Mouse (Mus musculus) MEL (cell line): ENCODE data around the gene Calm3. TPM values are rescaled to one million over a fixed set of nuclear protein-coding genes. Genes with fewer than 3 reads are reported as not detected.
A peak's percentile ranks its signal among the peaks of the same experiment; 100 is the strongest.

Experiments
- DNase-seq: peaks from one replicate; pipeline ENCODE4 v3.0.0; 2011; ENCODE audit warnings: low read depth, low spot score
- H3K27ac ChIP-seq: 2 replicates; pipeline ENCODE4 v1.5.1; 2012; ENCODE audit warnings: low read depth, mild to moderate bottlenecking, control low read depth, low read length, moderate library complexity; ENCODE audit not compliant: control insufficient read depth
- H3K27me3 ChIP-seq, 2 experiments: fragments of 150-350 bp in 1 of 2; sonication (generic) in 1 of 2; 2 replicates each; pipeline ENCODE4 v1.6.1; 2012; ENCODE audit warnings: low read length in 2 of 2, mild to moderate bottlenecking in 2 of 2, improper control_type of control experiment in 1 of 2, moderate library complexity in 1 of 2; ENCODE audit not compliant: insufficient read depth in 2 of 2, control insufficient read depth in 1 of 2
- H3K36me3 ChIP-seq, 2 experiments: 2 replicates each; pipeline ENCODE4 v1.6.1; 2012 to 2014; ENCODE audit warnings: low read length in 2 of 2, improper control_type of control experiment in 1 of 2, inconsistent platforms in 1 of 2, mild to moderate bottlenecking in 1 of 2; ENCODE audit not compliant: insufficient read depth in 2 of 2, control insufficient read depth in 1 of 2
- H3K4me1 ChIP-seq, 2 experiments: fragments of 150-350 bp in 1 of 2; sonication (generic) in 1 of 2; 2 replicates each; pipeline ENCODE4 v1.6.1; 2012; ENCODE audit warnings: low read length in 2 of 2, improper control_type of control experiment in 1 of 2, mild to moderate bottlenecking in 1 of 2; ENCODE audit not compliant: insufficient read depth in 2 of 2, control insufficient read depth in 1 of 2
- H3K4me3 ChIP-seq, 2 experiments: fragments of 150-350 bp in 1 of 2; sonication (generic) in 1 of 2; 2 replicates each; pipeline ENCODE4 v1.5.1; 2012; ENCODE audit warnings: low read depth in 2 of 2, low read length in 2 of 2, mild to moderate bottlenecking in 2 of 2, moderate library complexity in 2 of 2, control low read depth in 1 of 2, improper control_type of control experiment in 1 of 2; ENCODE audit not compliant: control insufficient read depth in 1 of 2, insufficient read depth in 1 of 2
- H3K79me2 ChIP-seq: 2 replicates; pipeline ENCODE4 v1.6.1; 2012; ENCODE audit warnings: mild to moderate bottlenecking, low read length, moderate library complexity; ENCODE audit not compliant: control insufficient read depth, poor library complexity, insufficient read depth
- H3K9ac ChIP-seq: 2 replicates; pipeline ENCODE4 v1.6.1; 2012; ENCODE audit warnings: low read depth, mild to moderate bottlenecking, control low read depth, low read length, moderate library complexity; ENCODE audit not compliant: control insufficient read depth, poor library complexity, severe bottlenecking
- H3K9me3 ChIP-seq: fragments of 150-350 bp; sonication (generic); replicated peaks from 2 replicates; pipeline ENCODE4 v1.6.1; 2012; ENCODE audit warnings: mild to moderate bottlenecking, low read length, improper control_type of control experiment, moderate library complexity; ENCODE audit not compliant: insufficient read depth
- BHLHE40 ChIP-seq: IDR thresholded peaks from 2 replicates; pipeline ENCODE4 v1.6.1; 2012; ENCODE audit warnings: low read depth, mild to moderate bottlenecking, inconsistent platforms, low read length, improper control_type of control experiment, borderline replicate concordance
- CHD1 ChIP-seq: IDR thresholded peaks from 2 replicates; pipeline ENCODE4 v1.6.1; 2012; ENCODE audit warnings: low read depth, mild to moderate bottlenecking, inconsistent platforms, low read length, improper control_type of control experiment
- E2F4 ChIP-seq: IDR thresholded peaks from 2 replicates; pipeline ENCODE4 v1.6.1; 2011; ENCODE audit warnings: low read depth, low read length, improper control_type of control experiment, borderline replicate concordance
- EP300 ChIP-seq, 2 experiments: IDR thresholded peaks; 2 replicates each; pipeline ENCODE4 v1.6.1; 2011; ENCODE audit warnings: improper control_type of control experiment in 2 of 2, low read length in 2 of 2, low read depth in 1 of 2, mild to moderate bottlenecking in 1 of 2
- ETS1 ChIP-seq: IDR thresholded peaks from 2 replicates; pipeline ENCODE4 v1.6.1; 2012; ENCODE audit warnings: low read depth, mild to moderate bottlenecking, inconsistent platforms, low read length, improper control_type of control experiment, moderate library complexity
- GABPA ChIP-seq: IDR thresholded peaks from 2 replicates; pipeline ENCODE4 v1.6.1; 2012; ENCODE audit warnings: low read depth, mild to moderate bottlenecking, inconsistent platforms, low read length, improper control_type of control experiment, moderate library complexity
- GATA1 ChIP-seq: IDR thresholded peaks from 2 replicates; pipeline ENCODE4 v1.6.1; 2011; ENCODE audit warnings: low read depth, low read length, improper control_type of control experiment
- HCFC1 ChIP-seq: IDR thresholded peaks from 2 replicates; pipeline ENCODE4 v1.6.1; 2012; ENCODE audit warnings: low read depth, mild to moderate bottlenecking, inconsistent platforms, low read length, improper control_type of control experiment, moderate library complexity
- JUND ChIP-seq: IDR thresholded peaks from 2 replicates; pipeline ENCODE4 v1.6.1; 2011; ENCODE audit warnings: low read depth, mild to moderate bottlenecking, improper control_type of control experiment, low read length
- KAT2A ChIP-seq: conservative IDR thresholded peaks from 2 replicates; pipeline ENCODE4 v1.6.1; 2012; ENCODE audit warnings: low read depth, low read length, improper control_type of control experiment, inconsistent platforms
- MAZ ChIP-seq: IDR thresholded peaks from 2 replicates; pipeline ENCODE4 v1.6.1; 2012; ENCODE audit warnings: low read depth, mild to moderate bottlenecking, inconsistent platforms, low read length, improper control_type of control experiment
- MEF2A ChIP-seq: IDR thresholded peaks from 2 replicates; pipeline ENCODE4 v1.6.1; 2014; ENCODE audit warnings: low read depth, mild to moderate bottlenecking, inconsistent platforms, low read length, improper control_type of control experiment; ENCODE audit not compliant: poor library complexity, insufficient replicate concordance, severe bottlenecking; ENCODE audit errors: extremely low read depth
- MXI1 ChIP-seq: IDR thresholded peaks from 2 replicates; pipeline ENCODE4 v1.6.1; 2011; ENCODE audit warnings: mild to moderate bottlenecking, low read depth, low read length, improper control_type of control experiment
- NRF1 ChIP-seq: IDR thresholded peaks from 2 replicates; pipeline ENCODE4 v1.6.1; 2014; ENCODE audit warnings: low read depth, mild to moderate bottlenecking, inconsistent platforms, low read length, improper control_type of control experiment, moderate library complexity; ENCODE audit not compliant: poor library complexity, insufficient read depth, severe bottlenecking
- POLR2AphosphoS2 ChIP-seq: IDR thresholded peaks from 2 replicates; pipeline ENCODE4 v1.6.1; 2011; ENCODE audit warnings: low read length, improper control_type of control experiment
- SIN3A ChIP-seq: IDR thresholded peaks from 2 replicates; pipeline ENCODE4 v1.6.1; 2012; ENCODE audit warnings: low read length, improper control_type of control experiment, inconsistent platforms
- TAL1 ChIP-seq: IDR thresholded peaks from 2 replicates; pipeline ENCODE4 v1.6.1; 2012; ENCODE audit warnings: mild to moderate bottlenecking, inconsistent platforms, low read length, moderate library complexity, mixed read lengths
- TBP ChIP-seq: IDR thresholded peaks from 2 replicates; pipeline ENCODE4 v1.8.0; 2011; ENCODE audit warnings: low read depth, low read length, improper control_type of control experiment
- TCF12 ChIP-seq: IDR thresholded peaks from 2 replicates; pipeline ENCODE4 v1.6.1; 2014; ENCODE audit warnings: low read depth, mild to moderate bottlenecking, inconsistent platforms, low read length, improper control_type of control experiment, moderate library complexity
- UBTF ChIP-seq: IDR thresholded peaks from 2 replicates; pipeline ENCODE4 v1.6.1; 2012; ENCODE audit warnings: low read depth, mild to moderate bottlenecking, inconsistent platforms, low read length, improper control_type of control experiment, moderate library complexity, borderline replicate concordance; ENCODE audit not compliant: insufficient read depth
- USF2 ChIP-seq, 2 experiments: IDR thresholded peaks; 2 replicates each; pipeline ENCODE4 v1.6.1; 2011 to 2012; ENCODE audit warnings: improper control_type of control experiment in 2 of 2, low read length in 2 of 2, borderline replicate concordance in 1 of 2, inconsistent platforms in 1 of 2, low read depth in 1 of 2, mild to moderate bottlenecking in 1 of 2; ENCODE audit not compliant: insufficient read depth in 1 of 2
- ZC3H11A ChIP-seq: IDR thresholded peaks from 2 replicates; pipeline ENCODE4 v1.6.1; 2012; ENCODE audit warnings: low read depth, mild to moderate bottlenecking, inconsistent platforms, low read length, improper control_type of control experiment
- ZKSCAN1 ChIP-seq: IDR thresholded peaks from 2 replicates; pipeline ENCODE4 v1.6.1; 2012; ENCODE audit warnings: low read depth, mild to moderate bottlenecking, inconsistent platforms, low read length, improper control_type of control experiment, moderate library complexity
- ZMIZ1 ChIP-seq: IDR thresholded peaks from 2 replicates; pipeline ENCODE4 v1.6.1; 2012; ENCODE audit warnings: low read depth, mild to moderate bottlenecking, inconsistent platforms, low read length, improper control_type of control experiment, moderate library complexity
- ZNF384 ChIP-seq: IDR thresholded peaks from 2 replicates; pipeline ENCODE4 v1.6.1; 2012; ENCODE audit warnings: low read depth, mild to moderate bottlenecking, inconsistent platforms, low read length, improper control_type of control experiment
- polyA plus RNA-seq, 2 experiments: library from polyadenylated mRNA; stranded (reverse) in 1 of 2; unstranded in 1 of 2; fragments of >175 nt in 1 of 2; fragments of >200 nt in 1 of 2; gene quantifications; 2 replicates each; pipeline versions ENCODE4 v1.2.1 to v1.2.4; 2012; ENCODE audit warnings: low replicate concordance in 2 of 2, low read depth in 1 of 2; ENCODE audit not compliant: insufficient read length in 2 of 2, insufficient read depth in 1 of 2, missing spikeins in 1 of 2
- total RNA-seq: library from RNA; depleted of rRNA; stranded (reverse); fragments of 300-350 nt; gene quantifications from 2 replicates; pipeline ENCODE4 v1.2.3, GENCODE M21; 2012

The Calm3 gene
- total and polyA plus RNA-seq, 3 experiments: 482 to 1,030 (median 515) TPM

GRCm38 (mm10) chr7:16919395-16920149 is 4.3 kb downstream of the Calm3 start:
- H3K36me3 ChIP-seq: peaks cover 0 to 10% of the 10 kb centered on the region in 2 experiments; a peak in 2 of 4 replicates
- TF ChIP-seq ETS1 (no peak), E2F4 (no peak), MEF2A (no peak), ZNF384 (no peak), KAT2A (no peak), ZMIZ1 (no peak), MAZ (no peak), EP300 (IDR thresholded peaks at IDR 0.05; ENCODE audit: low read depth in 1 of 2, low read length in 2 of 2) (0 out of 4 replicates have a peak, but pooled peaks of 1 of the 2 experiments have one; percentile 19), CHD1 (no peak), HCFC1 (no peak), JUND (no peak), ZKSCAN1 (no peak), SIN3A (no peak), GATA1 (no peak), GABPA (no peak), NRF1 (no peak), ZC3H11A (no peak), UBTF (no peak), BHLHE40 (no peak), TCF12 (peak; percentile 26; the same call in 1 of the 2 replicates), TAL1 (peak; percentile 52), TBP (no peak), USF2 (IDR thresholded peaks at IDR 0.05; ENCODE audit: borderline replicate concordance in 1 of 2, insufficient read depth in 1 of 2, low read depth in 1 of 2, low read length in 2 of 2) (no peak), POLR2AphosphoS2 (no peak; the same call in 1 of the 2 replicates), MXI1 (no peak)
- no peaks in the 10 kb centered on the region for H3K27me3 ChIP-seq
- no peak overlapping the region for H3K4me3 ChIP-seq
- peaks cover 43% of the 10 kb centered on the region for H3K79me2 ChIP-seq
- no peak overlapping the region for H3K27ac ChIP-seq
- peaks cover 0 to 10% of the 10 kb centered on the region in 2 experiments; a peak in 3 of 4 replicates for H3K4me1 ChIP-seq
- H3K9me3 ChIP-seq: no peaks in the 10 kb centered on the region
- no peak for DNase-seq
- H3K9ac ChIP-seq: no peak overlapping the region
